Mouse (Mus musculus): ENCODE data around the gene Fuk.
"Not testable (repeated sequence)": the region's sequence is repeated elsewhere in the genome, so short reads cannot be mapped to it uniquely, and the experiment has no call there.

Fuk gene

DNA sequence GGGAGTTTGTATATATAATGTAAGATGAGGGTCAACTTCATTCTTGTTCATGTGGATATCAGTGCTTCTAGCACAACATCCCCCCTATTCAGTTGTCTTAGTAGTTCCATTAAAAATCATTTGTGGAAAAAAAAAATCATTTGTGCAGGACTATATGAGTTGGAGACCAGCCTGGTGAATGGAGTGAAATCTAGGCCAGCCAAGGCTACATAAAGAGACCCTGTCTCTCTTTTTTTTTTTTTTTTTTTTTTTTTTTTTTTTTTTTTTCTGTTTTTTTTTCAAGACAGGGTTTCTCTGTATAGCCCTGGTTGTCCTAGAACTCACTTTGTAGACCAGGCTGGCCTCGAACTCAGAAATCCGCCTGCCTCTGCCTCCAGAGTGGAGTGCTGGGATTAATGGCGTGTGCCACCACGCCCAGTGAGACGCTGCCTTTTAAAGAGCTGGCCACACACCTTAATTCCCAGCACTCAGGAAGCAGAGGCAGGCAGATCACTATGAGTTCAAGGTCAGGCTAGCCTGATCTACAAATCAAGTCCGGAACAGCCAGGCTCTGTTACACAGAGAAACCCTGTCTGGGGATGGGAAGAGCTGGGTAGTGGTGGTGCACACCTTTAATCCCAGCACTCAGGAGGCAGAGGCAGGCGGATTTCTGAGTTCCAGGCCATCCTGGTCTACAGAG is 40.8 kb downstream of the Fuk start:
- not testable (repeated sequence) for DNase-seq

DNA sequence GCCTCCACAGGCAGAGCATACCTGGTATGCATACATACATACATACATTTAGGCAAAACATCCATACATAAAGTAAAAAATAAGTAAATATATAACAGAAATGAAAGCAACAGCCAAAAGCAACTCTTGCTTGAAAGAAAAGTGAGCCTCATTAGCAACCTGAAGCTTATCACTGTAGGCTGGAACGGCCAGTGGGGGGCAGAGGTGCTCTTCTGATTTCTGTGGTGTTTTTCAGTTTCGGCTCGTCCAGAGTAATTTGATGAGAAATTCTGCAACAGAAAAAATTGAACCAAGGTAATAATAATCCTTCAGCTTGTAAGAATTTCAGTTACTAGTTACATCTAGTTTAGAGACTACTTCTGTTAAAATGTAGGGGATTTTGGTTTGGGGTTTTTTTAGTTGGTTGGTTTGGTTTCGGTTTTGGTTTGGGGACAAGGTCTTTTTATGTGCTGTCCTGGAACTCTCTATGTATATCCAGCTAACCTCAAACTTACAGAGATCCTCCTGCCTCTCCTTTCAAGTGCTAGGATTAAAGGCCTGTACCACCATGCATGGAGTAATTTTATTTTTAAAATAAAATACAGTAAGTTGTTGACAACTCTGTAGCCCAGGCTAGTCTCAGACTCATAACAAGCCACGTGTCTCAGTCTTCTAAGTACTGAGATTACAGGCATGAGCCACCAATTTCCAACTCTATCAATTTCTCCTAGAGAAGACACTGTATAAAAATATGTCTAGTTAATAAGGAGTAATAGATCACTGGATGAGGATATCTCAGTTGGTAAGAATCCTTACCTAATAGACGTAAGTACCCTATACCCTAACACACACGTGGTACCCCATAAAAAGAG is 42.4 kb downstream of the Fuk start:
- DNase-seq = peak; percentile 23

DNA sequence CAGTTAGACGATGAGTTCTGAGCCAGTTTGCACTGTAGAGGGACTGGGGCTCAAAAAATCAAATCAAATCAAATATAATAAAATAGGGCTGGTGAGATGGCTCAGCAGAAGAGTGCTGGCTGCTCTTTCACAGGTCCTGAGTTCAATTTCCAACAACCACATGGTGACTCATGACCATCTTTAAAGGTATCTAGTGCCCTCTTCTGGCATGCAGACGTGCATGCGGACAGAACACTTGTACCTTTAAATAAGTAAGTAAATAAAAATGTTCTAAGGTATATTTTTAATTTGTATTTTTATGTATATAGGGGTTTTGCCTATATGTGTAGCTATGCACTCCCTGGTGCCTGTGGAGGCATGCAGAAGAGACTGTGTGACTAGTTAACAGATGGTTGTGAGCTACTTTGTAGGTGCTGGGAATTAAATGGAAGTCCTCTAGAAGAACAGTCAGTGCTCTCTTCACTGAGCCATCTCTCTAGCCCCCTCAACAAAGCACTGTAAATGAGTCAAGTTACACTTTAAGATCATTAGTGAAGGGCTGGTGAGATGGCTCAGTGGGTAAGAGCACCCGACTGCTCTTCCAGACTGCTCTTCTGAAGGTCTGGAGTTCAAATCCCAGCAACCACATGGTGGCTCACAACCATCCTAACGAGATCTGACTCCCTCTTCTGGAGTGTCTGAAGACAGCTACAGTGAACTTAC is 45.4 kb downstream of the Fuk start:
- DNase-seq = no peak

DNA sequence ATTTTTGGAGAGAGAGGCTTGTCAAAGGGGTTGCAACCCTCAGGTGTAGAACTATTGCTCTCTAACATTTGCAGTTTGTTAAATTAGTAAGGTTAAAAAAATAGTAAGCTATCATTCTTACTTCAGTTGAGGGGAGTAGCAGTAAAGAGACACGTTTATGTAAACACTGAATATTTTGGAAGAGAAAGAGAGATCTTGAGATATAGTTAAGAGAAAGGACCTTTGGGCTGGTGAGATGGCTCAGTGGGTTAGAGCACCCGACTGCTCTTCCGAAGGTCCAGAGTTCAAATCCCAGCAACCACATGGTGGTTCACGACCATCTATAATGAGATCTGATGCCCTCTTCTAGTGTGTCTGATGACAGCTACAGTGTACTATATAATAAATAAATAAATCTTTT is 46.2 kb downstream of the Fuk start:
- DNase-seq = not testable (repeated sequence)

DNA sequence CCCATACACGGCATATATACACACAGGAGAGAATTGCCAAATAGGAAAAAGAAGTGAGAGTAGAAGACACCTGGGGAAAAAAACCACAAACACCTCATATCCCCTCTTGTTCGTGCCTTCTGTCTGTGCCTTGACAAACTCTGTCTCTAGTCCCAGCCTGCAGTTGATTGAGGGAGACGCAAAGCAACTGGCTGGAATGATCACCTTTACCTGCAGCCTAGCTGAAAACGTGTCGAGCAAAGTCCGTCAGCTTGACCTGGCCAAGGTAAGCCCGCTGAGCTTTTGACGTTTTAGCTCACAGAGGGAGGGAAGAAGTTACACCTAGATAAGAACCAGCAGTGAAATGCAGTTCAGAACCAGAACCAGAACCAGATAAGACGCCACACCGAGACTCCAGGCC is 51.1 kb downstream of the Fuk start:
- DNase-seq = no peak

DNA sequence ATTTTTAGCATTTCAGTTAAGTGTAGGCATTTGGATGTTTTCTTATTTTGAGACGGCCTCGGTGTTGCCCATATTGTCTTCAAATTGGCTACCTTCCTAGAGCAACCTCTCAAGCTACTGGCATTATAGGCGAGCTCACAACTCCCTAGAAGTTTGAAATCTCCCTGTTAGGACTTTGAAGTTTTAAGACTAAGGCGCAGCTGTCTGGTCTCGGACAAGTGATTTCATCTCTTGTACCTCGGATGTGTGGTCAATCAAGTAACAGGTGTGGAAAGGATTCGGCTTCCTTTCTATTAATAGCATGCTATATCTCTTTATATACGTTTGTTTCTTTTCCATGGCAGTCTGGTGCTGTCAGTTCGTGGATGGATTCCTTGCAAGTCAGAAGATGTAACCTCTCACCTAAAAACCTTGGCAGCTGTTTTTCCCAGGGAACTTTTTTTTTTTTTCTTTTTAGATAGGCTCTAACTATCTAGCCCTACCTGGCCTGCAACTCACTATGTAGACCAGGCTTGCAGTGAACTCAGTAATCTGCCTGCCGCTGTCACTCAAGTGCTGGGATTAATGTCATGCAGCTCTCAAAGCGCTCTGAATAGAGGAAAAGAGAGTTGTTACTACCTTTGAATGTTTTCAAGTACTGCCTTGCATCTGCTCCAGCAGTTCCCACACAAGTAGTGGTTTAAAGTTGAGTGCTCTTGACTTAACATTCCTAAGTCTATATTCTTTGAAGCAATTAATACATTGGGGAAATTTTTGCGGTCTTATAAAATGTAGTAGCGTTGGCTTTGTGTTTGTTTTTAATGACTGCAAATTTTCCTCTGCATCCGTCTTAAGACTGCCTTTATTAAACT is 54.4 kb downstream of the Fuk start:
- no peak for DNase-seq

DNA sequence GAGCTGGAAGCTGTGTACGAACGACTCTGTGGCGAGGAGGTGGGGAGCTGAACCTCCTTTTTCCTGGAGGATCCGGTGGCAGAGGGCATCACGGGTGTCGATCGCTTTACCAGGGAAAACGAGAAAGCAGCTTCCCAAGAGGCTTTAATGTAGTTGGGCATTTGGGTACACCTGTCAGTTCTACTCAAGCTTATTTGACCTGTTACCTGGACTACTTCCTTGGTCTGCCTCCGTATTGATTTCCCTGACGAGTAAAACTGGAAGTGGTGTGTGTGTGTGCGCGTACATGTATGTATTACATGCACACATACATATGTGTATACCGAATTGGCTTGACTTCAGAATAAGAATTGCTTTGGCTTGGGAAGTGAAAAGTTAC is 55.1 kb downstream of the Fuk start:
- DNase-seq = no peak

DNA sequence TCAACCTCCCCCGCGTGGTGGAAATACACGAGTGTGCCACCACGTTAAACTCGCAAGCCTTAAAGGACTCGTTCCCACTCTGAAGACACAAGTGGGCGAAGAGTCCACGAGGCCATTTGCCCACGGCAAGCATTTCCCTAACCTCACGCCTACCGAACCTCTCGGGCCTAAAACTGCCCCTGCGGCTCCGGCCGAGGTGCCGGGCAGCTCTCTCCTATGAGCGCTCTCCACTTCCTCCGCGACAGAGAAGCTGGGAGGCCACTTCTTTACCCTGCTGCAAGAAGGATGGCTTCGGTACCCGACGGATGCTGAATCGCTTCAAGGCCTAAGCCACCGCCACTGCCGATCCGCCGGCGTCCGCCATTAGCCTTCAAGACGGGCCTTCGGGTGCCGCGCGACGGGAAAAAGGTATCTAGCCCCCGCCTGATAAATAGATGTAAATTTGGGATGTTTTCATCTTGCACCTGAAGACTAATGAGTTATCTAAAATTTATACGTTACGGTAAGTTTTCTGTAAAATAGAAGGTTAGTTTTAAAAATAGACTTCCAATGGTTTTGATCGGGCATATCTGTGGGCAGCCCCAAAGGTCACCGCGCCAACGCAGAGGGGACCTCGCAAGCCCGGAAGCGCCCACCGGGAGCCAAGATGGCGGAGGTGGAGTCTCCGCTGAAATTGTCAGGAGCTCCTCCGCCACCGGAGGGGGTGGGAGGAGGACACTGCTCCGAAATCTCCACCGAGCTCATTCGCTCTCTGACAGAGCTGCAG is 55.7 kb downstream of the Fuk start, which contains the start of the genes Cog4 and Sf3b3:
Gene Cog4, plus strand, starts transcription at position 196 of the 766 bp plus-strand sequence.
Gene Sf3b3, minus strand, starts transcription at position 383 of the 766 bp plus-strand sequence.
- DNase-seq = peak; percentile 94

DNA sequence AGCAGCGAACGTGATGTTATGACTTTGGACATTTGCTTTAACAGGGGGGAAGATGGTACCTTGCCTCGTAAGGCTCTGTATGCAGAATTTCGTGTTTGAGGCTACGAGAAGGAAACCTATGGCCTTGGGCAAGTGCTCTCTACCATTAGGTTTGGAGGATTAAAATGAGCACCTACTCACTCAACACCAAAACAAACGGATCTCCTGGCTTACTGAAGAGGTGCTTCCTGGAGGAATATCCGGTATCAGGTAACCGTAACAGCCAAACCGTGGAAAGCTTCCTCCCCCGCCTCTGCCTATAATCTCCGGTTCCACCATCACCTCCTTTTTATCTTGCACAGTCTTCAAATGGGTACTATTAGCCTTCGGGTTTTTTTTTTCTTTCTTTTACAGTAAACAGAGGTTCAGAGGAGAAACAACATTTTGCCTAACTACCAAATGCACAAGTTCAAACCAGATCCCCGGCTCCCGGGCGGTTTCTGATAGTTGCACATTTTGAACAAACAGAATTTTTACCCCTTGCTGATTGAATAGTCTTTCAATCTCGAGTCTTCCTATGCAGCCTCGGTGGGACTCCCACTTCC is 56.4 kb downstream of the Fuk start:
- peak; percentile 30 for DNase-seq

DNA sequence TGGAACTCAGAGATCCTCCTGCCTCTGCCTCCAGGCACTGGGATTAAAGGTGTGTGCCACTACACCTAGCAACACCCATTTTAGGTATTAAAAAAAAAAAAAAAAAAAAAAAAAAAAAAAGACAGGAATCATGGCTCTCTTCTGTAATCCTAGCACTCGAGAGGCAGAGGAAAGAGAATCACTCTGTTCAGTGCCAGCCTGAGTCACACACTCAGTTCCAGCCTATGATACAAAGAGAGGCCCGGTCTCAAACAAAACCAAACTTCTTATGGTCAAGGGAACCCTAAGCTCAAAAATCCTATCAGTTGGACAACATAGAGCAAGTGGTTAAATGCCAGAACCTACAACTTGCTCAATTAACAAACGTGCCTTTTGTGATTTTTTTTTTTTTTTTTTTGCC is 57.3 kb downstream of the Fuk start:
- DNase-seq = no peak

DNA sequence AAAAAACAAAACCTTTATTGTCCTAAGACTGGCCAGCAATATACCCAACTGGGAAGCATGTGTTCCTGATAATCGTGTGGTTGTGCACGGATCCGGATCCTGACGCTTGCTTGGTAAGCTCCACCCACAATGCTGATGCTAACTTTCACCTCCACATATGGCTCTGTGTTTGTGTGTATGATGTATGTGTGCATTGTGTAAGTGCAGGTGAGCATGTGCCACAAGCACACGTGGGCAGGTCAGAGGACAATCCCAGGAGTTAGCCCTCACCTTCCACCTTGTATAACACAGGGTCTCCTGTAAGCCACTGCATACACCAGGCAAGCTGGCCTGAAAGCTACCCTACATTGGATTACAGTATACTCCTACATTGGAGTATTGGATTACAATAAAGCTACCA is 59.1 kb downstream of the Fuk start:
- DNase-seq = no peak

DNA sequence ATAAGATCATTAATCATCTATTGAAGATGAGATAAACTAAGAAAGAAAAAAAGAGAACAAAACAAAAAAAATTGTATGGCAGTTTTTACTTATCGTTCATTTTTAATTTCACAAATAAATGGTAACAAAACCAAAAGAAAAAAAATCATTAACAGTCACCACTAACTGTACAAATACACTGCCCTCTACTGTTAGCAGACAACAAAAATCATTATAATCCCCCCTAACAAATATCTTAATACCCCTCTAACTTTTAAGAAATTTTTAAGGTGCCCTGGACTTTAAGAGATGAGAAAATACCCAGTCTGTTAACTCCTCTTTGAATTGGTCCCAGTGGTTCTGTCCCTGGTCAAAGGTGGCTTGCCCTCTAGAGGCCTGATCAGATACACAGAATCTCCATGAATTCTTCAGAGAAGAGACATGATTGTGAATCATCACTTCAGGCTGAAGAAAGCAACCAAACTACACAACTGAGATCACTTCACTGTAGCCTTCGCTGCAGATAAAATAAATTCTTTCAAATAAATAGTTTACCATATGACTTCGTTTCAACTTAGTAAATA is 60.2 kb downstream of the Fuk start:
- DNase-seq = no peak

Data from embryo, embryonic 11 days (tissue).